Mouse (Mus musculus) adrenal gland, postnatal 10 days (tissue): ENCODE data around the gene Edn1. TPM values are rescaled to one million over a fixed set of nuclear protein-coding genes. Genes with fewer than 3 reads are reported as not detected.

Experiments
- DNase-seq: peaks from one replicate; pipeline ENCODE4 v3.0.0; 2021; ENCODE audit warnings: mixed read lengths
- long read RNA-seq, 2 experiments: library from polyadenylated mRNA; stranded (forward); transcript quantifications; one replicate each; pipeline ENCODE4 v2.0.0; 2021
- total RNA-seq, 2 experiments: library from RNA; stranded (reverse); gene quantifications; 2 replicates each; pipeline ENCODE4 v1.2.3; 2021

Edn1 gene
- 1 to 10 TPM; 1.4 to 2.0 TPM for total RNA-seq
- long read RNA-seq, experiment 1, partial matches to known transcripts: 0 of 3 reads
- long read RNA-seq, experiment 1, other reads (novel, unspliced or antisense): 0 of 3 reads
- long read RNA-seq, experiment 2: 0 reads

- DNase-seq: peak; percentile 50
Observed at GRCm38 (mm10) chr13:42301161-42301721, at the start of gene Edn1. TSS of gene Edn1 (plus strand) at chr13:42301476.

- DNase-seq: no peak
Observed at GRCm38 (mm10) chr13:42253821-42254220, 47.5 kb upstream of the Edn1 start.

GRCm38 (mm10) chr13:42255105-42255504, 46.2 kb upstream of the Edn1 start:
- DNase-seq: no peak

- DNase-seq: no peak
Observed at GRCm38 (mm10) chr13:42258422-42258821, 42.9 kb upstream of the Edn1 start.

- DNase-seq: no peak
Observed at GRCm38 (mm10) chr13:42260667-42261066, 40.6 kb upstream of the Edn1 start.

DNA sequence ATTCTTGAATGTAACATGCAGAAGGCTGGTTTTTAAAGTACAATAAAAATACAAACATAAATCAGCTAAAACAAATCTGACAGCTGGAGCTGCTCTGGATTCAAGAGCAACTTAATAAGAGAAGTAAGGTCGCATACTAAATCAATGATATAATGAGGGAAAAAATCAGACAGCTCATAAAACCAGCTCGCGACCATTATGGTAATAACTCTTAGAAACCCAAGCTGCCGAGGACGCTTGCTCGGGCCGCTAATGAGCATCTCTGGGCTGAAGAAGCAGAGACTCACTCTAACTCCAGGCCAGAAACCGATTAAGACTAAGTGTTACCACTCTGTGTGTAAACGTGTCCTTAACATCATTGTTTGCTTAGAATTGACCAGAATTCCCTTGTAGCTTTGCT, 31.2 kb upstream of the Edn1 start:
- no peak for DNase-seq

GRCm38 (mm10) chr13:42276774-42277454, 24.4 kb upstream of the Edn1 start:
- no peak for DNase-seq

- no peak for DNase-seq
Observed at GRCm38 (mm10) chr13:42277751-42278150, 23.5 kb upstream of the Edn1 start.

GRCm38 (mm10) chr13:42285896-42286295, 15.4 kb upstream of the Edn1 start:
- peak; percentile 37 for DNase-seq

DNA sequence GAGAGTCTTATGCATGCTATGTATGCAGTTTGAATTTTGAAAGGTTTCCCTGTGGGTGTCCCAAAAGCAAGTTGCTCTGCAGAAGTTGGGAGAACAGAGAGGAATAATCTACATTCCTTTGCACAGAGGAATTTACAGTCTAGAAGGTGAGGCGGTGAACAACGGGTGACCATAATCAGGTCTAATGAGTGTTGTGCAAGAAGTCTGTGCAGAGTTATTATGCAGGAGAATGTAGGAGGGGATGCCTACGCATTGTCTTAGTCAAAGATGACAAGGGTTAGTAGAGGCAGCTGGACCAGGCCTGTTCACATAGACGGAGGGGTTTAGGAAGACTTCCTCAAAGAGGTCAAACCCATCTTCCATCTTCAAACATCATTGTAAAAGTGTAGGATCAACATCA, 14.5 kb upstream of the Edn1 start:
- DNase-seq: no peak

- DNase-seq: no peak
Observed at GRCm38 (mm10) chr13:42292593-42292992, 8.7 kb upstream of the Edn1 start.

GRCm38 (mm10) chr13:42298302-42298701, 3.0 kb upstream of the Edn1 start:
- DNase-seq: peak; percentile 37

DNA sequence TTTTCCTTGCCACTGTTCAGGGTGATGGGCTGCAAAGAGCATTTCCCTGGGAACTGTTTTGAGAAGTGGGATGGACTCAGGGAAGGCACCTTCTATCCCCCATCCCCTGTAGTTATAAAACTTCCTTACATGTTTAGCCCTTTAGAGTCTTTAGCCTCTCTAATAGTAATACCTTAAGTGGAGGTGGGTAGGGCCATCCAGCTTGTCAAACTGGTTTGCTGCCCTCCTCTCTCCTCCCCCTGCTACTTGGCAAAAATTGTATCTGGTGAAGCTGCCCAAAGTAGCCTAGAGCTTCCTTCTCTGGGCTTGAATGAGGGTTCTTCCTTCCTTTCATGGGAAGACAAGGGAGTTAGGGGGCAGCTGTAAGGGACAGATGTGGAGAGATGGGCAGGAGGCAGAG, 2.5 kb upstream of the Edn1 start:
- no peak for DNase-seq

- DNase-seq: peak; percentile 90
Observed at GRCm38 (mm10) chr13:42300567-42300966, 709 bp upstream of the Edn1 start.

DNA sequence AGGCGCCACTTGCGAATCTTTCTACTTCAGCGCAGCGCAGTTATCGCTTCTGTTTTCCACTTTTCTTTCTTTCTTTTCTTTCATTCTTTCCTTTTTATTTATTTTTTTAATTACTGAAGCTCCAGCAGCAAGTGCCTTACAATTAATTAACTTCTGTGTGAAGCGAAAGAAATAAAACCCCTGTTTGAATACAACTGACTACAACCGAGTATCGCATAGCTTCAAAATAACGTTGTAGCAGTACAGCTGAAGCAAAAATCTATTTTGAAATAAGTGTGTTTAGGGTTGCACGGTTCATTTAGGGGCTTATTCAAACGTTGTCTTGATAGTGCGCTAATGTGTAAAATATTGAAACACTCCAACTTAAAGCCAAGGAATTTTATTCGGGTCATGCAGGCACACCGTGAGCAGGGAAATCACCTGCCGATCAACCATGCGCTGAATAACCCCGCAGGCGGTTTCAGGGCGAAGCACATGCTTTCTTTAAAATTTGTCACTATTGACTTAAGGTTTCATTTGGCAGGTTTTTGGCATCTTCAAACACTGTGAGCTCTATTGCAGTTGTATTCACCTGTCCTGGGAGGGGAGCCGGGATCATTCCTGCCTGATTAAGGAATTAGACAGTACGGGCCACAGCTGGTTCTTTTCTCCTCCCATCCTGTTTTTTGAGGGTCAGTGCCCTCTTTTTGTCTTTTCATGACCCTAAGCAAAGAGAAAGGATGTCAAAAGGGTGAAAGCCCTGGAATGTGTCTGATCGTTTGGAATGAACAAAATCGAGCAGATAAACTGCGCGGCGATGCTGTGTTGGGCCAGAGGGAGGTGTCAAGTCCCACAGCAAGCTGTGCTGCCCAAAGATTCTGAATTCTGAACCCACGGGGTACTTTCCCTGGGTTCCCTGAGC, 935 bp downstream of the Edn1 start:
- no peak for DNase-seq

GRCm38 (mm10) chr13:42303180-42303929, 2.1 kb downstream of the Edn1 start:
- DNase-seq: peak; percentile 22

- no peak for DNase-seq
Observed at GRCm38 (mm10) chr13:42304139-42304538, 2.9 kb downstream of the Edn1 start.

DNA sequence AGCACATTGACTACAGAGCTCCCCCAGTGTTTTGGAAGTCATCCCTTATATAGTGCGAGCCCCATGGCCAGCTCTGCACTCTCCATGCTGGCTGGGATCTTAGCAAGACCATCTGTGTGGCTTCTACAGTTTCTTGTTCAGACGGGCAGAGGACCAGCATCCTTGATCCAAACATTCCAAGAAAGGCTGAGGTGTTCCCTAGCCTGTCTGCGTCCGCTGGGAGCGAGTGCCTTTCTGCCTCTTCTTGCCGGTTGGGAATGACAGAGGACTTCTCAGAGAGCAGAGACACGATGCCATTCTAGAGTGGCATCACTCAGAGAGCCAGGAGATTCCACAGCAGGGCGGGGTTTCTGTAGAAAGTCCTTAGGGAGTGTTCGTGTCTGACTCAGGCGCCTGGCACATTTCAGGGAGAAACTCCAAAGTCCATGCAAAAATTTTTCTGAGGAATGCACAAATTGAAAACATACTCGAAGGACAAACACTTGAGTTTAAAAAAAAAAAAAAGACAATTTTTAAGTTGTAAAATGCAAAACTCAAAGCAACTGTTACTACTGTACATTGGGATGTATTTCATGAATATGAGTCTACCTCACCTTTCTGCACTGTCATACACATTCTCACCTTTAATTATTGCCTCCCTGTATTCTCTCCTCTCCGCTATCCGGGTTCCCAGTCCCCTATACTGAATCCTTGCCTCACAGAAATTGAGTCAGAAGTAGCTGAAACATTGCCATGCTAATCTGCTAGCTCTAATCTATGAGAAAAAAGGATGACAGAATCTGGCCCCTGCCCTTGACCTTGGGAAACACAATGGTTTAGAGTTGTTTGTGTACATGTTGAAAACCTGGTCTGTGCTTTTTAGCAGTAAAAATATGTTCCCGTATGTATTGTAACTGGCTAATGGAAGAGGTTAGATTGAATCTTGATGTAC, 5.9 kb downstream of the Edn1 start:
- DNase-seq: no peak

DNA sequence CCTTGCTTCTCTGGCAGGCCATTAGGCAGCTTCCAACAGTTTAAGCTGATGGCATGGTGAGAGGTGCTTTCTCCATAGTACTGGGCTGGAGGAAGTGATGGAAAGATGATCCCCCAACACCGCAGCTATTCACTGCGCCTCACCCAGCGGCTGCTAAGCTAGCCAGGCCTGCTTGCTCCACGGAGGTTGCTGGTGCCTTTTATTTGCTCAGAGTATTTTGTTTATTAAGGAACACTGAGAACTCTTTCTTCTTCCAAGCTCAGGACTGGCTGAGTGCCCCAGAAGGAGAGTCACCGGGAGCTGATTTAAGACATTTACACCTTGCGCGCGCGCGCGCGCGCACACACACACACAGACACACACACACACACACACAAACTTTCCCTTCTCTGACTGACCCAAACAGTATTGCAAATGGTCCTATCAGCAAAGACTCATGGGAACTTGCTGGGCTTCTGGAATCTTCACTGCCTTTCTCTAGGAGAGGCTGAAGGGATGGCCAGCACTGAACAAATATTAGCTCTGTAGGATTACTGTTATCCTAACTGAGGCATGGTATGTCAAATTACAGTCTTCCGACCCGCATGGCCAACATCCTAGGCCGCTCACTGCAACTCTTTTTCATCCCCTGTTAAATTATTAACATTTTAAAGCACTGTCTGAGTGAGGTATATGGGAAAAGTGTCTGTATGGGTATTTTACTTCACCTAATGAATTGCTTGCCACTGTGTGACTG, 7.3 kb downstream of the Edn1 start:
- DNase-seq: no peak

GRCm38 (mm10) chr13:42309804-42310203, 8.5 kb downstream of the Edn1 start:
- no peak for DNase-seq
